Mouse (Mus musculus): ENCODE data around the gene Scg5.
A peak's percentile ranks its signal among the peaks of the same experiment; 100 is the strongest.

The Scg5 gene

GRCm38 (mm10) chr2:113828943-113829882 is at the start of gene Scg5:
Gene Scg5 (minus strand): TSS chr2:113829121.
- no peak for DNase-seq (ENCODE audit: low read depth)

GRCm38 (mm10) chr2:113870115-113870514 is 41.2 kb upstream of the Scg5 start:
- DNase-seq (ENCODE audit: low read depth), result no peak

DNA sequence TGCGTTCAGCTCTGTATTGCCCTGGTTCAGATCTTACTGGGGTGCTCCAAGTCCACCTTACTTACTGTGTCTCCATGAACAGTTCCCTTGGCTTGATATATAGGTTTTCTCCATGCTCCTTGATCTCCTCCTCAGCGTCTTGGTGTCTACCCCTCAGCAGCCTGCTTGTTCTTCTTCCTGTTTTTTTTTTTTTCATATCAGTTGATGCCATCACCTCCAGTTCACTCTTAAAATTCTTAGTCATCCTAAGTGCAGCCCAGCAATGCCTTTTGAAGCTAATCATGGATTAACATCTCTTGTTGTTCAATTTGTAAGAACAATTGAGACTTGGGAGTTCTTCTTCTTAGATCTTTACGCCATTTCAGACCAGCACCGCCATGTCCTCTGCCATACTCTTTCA is 39.5 kb upstream of the Scg5 start:
- DNase-seq (ENCODE audit: low read depth), result peak; percentile 23

- peak; percentile 61 for DNase-seq (ENCODE audit: low read depth)
These were observed 37.2 kb upstream of the Scg5 start for GRCm38 (mm10) chr2:113866155-113866554.

GRCm38 (mm10) chr2:113849141-113849540 is 20.2 kb upstream of the Scg5 start:
- no peak for DNase-seq (ENCODE audit: low read depth)

GRCm38 (mm10) chr2:113848245-113849121 is 19.6 kb upstream of the Scg5 start, which contains the start of gene Arhgap11a:
Gene Arhgap11a (minus strand): TSS chr2:113848661.
- DNase-seq (ENCODE audit: low read depth), result peak; percentile 98

DNA sequence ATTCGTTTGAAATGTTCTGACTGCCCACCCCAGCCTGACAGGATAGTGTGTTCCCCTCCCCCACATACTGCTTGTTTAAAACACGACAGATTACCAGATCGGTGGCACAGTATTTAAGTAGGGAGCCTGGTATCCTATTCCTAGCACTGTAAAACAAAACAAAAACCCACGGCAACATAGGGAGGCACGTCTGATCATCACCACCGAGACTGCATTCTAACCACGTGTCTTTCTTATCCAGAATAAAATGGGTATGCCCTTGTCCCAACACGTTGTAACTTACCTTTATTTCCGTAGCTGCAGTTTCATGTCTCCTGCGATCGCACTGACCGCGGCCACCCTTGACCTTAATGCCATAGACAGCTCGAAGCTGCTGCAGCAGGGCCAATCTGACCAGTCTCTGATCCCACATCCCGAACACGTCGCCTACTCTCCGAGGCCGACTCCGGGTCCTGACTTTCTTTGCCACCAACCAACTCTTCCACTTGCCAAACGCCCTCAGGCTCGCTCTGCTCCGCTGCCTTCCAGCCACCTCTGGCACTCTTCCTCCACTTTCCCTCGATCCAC is 18.8 kb upstream of the Scg5 start:
- DNase-seq (ENCODE audit: low read depth), result peak; percentile 17

DNA sequence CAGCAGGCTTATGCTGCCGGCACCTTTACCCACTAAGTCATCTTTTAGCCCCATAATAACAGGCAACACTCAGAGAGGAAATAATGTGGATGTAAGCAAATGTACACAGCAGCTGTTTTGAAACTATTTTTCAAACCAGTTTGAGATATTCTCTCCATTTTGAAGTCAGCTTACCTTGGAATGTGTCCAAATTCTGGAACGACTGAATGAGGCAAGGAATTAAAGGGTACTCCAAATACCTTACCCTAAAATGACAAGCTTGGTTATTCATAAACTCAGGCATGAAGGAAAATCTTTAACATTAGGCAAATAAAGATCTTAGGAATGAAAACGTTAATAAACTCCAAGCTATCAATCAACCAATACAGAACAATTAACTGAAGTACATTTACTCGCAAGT is 16.2 kb upstream of the Scg5 start:
- DNase-seq (ENCODE audit: low read depth), result no peak

- DNase-seq (ENCODE audit: low read depth), result no peak
These were observed 12.9 kb upstream of the Scg5 start for GRCm38 (mm10) chr2:113841656-113842437.

DNA sequence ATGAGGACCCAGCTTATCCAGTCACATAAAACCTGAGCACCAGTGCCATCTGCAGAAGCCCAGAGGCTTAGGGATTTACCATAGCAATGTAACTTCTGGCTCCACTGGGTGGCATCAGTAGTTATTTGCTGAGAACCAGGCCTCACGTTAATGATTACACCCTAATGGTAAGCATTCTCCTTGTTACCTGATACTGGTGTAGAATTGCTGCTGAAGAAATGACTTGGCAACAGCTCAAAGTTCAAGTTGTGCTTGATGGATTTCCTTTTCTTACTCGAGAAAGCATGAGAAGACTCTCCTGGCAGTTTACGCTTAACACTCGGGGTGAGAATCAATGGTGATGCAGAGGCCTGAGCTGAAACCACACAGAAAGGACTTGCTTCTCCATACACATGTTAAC is 10.6 kb upstream of the Scg5 start:
- DNase-seq (ENCODE audit: low read depth), result no peak

GRCm38 (mm10) chr2:113835219-113835618 is 6.3 kb upstream of the Scg5 start:
- no peak for DNase-seq (ENCODE audit: low read depth)

DNA sequence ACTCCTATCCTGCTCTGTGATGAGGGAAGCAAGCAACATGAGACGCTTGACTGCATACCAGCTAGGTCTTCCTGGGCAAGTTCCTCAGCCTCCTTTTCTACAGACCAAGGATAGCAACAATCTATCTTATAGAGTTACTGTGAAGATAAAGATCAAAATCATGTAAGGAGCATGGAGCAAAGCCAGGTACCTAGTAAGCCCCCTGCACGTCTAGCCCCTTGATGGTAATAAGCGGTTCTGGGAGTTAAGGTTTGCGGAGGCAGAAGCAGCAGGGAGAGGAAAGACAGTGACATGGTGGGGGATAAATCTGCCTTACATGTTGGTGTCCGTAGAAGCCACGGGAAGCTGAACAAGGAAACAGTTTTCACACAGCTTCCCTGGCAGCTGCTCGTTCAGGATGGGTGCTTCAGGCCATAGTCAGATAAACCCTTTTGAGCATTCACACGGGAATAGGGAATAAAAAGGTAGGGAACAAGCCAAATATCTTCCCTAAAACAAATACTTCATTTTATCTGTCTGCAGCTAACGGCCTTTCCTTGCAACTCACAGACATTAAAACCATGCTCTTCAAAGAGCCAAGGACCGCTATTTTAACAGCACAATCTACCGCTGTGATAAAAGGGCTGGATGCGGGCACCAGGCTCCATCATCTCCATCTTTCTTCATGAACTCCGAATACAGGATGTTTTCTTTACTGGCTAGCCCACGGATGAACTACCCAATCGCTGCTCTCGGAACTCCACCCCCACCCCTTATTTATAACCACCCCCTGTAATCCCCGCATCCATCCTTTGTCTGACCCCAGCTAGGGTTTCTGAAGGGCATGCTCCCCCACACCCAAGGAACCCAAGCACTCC is 607 bp downstream of the Scg5 start:
- no peak for DNase-seq (ENCODE audit: low read depth)

GRCm38 (mm10) chr2:113823909-113824308 is 5.0 kb downstream of the Scg5 start:
- DNase-seq (ENCODE audit: low read depth), result peak; percentile 66

DNA sequence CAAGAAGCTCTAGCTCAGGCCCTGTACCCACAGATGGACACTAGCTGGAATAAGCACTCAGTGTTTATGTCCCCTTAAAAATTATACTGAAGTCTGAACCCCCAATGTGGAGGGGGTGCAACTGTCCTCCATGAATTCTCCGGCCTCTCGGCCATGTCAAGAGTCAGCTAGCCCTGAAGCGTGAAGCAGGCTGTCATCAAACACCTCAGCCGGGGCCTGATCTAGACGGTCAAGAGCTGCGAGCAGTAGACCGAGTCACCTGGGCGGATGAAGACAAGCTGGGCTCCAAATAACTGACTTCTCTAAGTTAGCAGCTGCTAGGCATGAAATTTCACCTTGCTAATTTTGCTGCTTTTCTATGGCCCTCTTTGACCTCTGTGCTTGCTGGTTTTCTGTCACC is 6.6 kb downstream of the Scg5 start:
- DNase-seq (ENCODE audit: low read depth), result no peak

DNA sequence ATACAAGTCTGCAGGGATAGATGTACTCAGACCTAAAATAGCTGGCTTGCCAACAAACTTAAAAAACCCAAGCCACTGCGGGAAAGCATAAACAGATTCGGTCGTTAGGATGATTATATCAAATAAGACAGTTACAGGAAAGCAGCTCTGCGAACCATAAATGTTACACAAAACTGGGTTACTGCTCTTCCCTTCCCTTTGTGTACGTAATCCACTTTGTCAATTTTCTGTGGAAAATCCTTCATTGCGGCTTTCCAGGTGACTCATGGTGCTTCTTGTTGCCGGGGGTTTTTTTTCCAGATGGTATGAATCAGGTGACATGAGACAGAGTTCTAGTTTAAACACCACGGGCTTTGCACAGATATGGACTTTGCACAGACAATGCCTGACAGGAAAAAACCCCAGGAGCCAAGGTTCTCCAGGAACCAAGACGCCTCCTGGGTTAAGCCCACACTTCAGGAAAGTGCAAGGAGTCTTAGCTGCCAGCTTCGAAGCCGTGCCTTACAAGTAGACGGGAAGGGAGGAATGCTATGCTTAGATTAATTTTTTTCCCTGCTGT is 7.7 kb downstream of the Scg5 start:
- DNase-seq (ENCODE audit: low read depth), result no peak

DNA sequence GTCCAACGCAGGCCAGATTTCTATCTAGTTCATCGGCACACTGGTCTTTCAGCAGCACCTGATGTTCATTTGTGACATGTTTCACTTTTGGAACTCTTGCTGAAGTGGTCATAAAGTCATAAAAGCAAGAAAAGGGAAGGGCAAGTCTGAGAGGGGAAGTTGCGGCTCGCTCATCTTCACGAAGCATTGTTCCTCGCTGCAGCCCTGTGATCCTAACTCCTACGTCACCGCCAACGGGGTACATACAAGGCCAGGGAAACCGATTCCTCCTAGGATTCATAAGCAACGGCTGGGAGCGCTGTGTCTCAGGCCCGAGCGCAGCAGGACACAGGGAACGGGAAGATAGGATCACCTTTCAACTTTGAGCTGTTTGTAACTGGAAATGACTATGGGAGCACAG is 8.8 kb downstream of the Scg5 start:
- no peak for DNase-seq (ENCODE audit: low read depth)

- DNase-seq (ENCODE audit: low read depth), result no peak
These were observed 11.0 kb downstream of the Scg5 start for GRCm38 (mm10) chr2:113817681-113818606.

DNA sequence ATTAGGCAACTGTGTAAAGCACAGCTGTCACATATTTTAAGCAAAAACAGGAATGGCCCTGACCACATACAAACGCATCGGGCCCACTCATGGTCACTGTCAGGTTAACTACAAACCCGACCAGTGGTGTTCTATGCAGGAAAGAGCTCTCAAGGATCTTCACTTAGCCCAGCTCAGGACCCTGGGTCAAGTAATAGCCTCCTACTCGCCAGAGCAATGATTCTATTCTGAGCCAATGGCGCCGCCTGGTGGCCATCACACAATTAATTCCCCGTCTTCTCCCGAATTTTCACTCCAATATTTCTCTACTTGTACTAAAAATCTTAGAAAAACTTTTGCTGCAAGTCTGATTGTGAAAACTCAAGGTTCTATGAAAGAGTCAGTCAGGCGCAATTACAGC is 21.3 kb downstream of the Scg5 start:
- DNase-seq (ENCODE audit: low read depth), result peak; percentile 50
